In genomic region chr6:124472801-124473200, GRCm38 (mm10) we compare ENCODE assay signal across 8 mouse cellular contexts. TPM values are rescaled to one million over a fixed set of nuclear protein-coding genes. Genes with fewer than 3 reads are reported as not detected.
DNase-seq lines count a peak whose midpoint lies in the region; ATAC-seq and TF ChIP-seq lines count a peak whose summit lies in the region.

No protein-coding gene starts in this region.

- H3K4me1 ChIP-seq in midbrain, embryonic 11.5 days (ENCODE audit: control insufficient read depth, insufficient read depth, low read length), result no peaks in the 10 kb centered on the region
- H3K4me1 ChIP-seq in midbrain, embryonic 13.5 days (replicated peaks), result no peaks in the 10 kb centered on the region
- H3K4me1 ChIP-seq in bone marrow macrophage, adult 2 months (ENCODE audit: control insufficient read depth, insufficient read depth, low read length), result peaks cover 8% of the 10 kb centered on the region
- H3K4me1 ChIP-seq in hindbrain, embryonic 14.5 days (replicated peaks; ENCODE audit: control insufficient read depth, insufficient read depth, low read length), result no peaks in the 10 kb centered on the region

- 0 out of 2 replicates have a peak, but pooled peaks have one; percentile 20 for ATAC-seq in midbrain, embryonic 11.5 days (ENCODE audit: low FRiP score)
- no peak for ATAC-seq in midbrain, embryonic 13.5 days
- peak; percentile 33; the same call in 1 of the 2 replicates for ATAC-seq in neutrophil, adult 5-6 weeks (ENCODE audit: extremely low read depth, insufficient number of reproducible peaks, low FRiP score, poor library complexity, severe bottlenecking)
- no peak for ATAC-seq in hindbrain, embryonic 14.5 days (ENCODE audit: low FRiP score)

- H3K9me3 ChIP-seq in midbrain, embryonic 11.5 days (ENCODE audit: control insufficient read depth, low read length), result no peaks in the 10 kb centered on the region
- no peaks in the 10 kb centered on the region for H3K9me3 ChIP-seq in midbrain, embryonic 13.5 days
- H3K9me3 ChIP-seq in hindbrain, embryonic 14.5 days (ENCODE audit: control insufficient read depth, low read length), result no peaks in the 10 kb centered on the region

- H3K27ac ChIP-seq in midbrain, embryonic 11.5 days (ENCODE audit: low read depth, low read length), result no peak overlapping the region
- no peak overlapping the region for H3K27ac ChIP-seq in midbrain, embryonic 13.5 days
- no peak overlapping the region for H3K27ac ChIP-seq in bone marrow macrophage, adult 2 months (ENCODE audit: insufficient read depth, low read depth, low read length)
- H3K27ac ChIP-seq in hindbrain, embryonic 14.5 days, result no peak overlapping the region

- DNase-seq in embryo, embryonic 10 days (ENCODE audit: low spot score), result peak; percentile 16
- DNase-seq in embryo, embryonic 11 days, result no peak
- DNase-seq in midbrain, embryonic 11.5 days (ENCODE audit: low spot score, missing footprints), result no peak
- DNase-seq in kidney, postnatal 25 days, result peak; percentile 67 to 78
- no peak for DNase-seq in hindbrain, embryonic 14.5 days (ENCODE audit: low spot score)

- no peaks in the 10 kb centered on the region for H3K36me3 ChIP-seq in midbrain, embryonic 11.5 days (ENCODE audit: control insufficient read depth, insufficient read depth, low read length)
- no peaks in the 10 kb centered on the region for H3K36me3 ChIP-seq in midbrain, embryonic 13.5 days
- H3K36me3 ChIP-seq in hindbrain, embryonic 14.5 days (replicated peaks; ENCODE audit: control insufficient read depth, insufficient read depth), result no peaks in the 10 kb centered on the region

- H3K4me2 ChIP-seq in midbrain, embryonic 11.5 days, result no peak overlapping the region
- no peak overlapping the region for H3K4me2 ChIP-seq in midbrain, embryonic 13.5 days (replicated peaks)
- H3K4me2 ChIP-seq in hindbrain, embryonic 14.5 days (replicated peaks), result no peak overlapping the region

- TF ChIP-seq POLR2A in bone marrow macrophage, adult 2 months (IDR thresholded peaks at IDR 0.05; ENCODE audit: borderline replicate concordance, low read depth, low read length), result no peak

- no peak overlapping the region for H3K9ac ChIP-seq in midbrain, embryonic 11.5 days (ENCODE audit: low read length)
- H3K9ac ChIP-seq in midbrain, embryonic 13.5 days (replicated peaks), result no peak overlapping the region
- H3K9ac ChIP-seq in hindbrain, embryonic 14.5 days, result no peak overlapping the region

- TF ChIP-seq CTCF in bone marrow macrophage, adult 2 months (IDR thresholded peaks at IDR 0.05; ENCODE audit: low read depth, low read length), result peak; percentile 81

- H3K27me3 ChIP-seq in midbrain, embryonic 11.5 days (ENCODE audit: control insufficient read depth, insufficient read depth, low read length), result no peaks in the 10 kb centered on the region
- H3K27me3 ChIP-seq in midbrain, embryonic 13.5 days, result no peaks in the 10 kb centered on the region
- no peaks in the 10 kb centered on the region for H3K27me3 ChIP-seq in hindbrain, embryonic 14.5 days (ENCODE audit: control insufficient read depth, insufficient read depth, low read length)

- H3K4me3 ChIP-seq in midbrain, embryonic 11.5 days (ENCODE audit: low read depth, low read length), result no peak overlapping the region
- no peak overlapping the region for H3K4me3 ChIP-seq in midbrain, embryonic 13.5 days (replicated peaks)
- no peak overlapping the region for H3K4me3 ChIP-seq in bone marrow macrophage, adult 2 months (ENCODE audit: insufficient read depth, low read length)
- no peak overlapping the region for H3K4me3 ChIP-seq in hindbrain, embryonic 14.5 days (replicated peaks; ENCODE audit: low read length)

- 35% methylated on average over 6 of the region's 6 CpGs for WGBS in midbrain, embryonic 11.5 days
- WGBS in midbrain, embryonic 13.5 days, result 40% methylated on average over 6 of the region's 6 CpGs
- WGBS in hindbrain, embryonic 14.5 days, result 34% methylated on average over 6 of the region's 6 CpGs

RNA-seq across cellular contexts. Expression of gene Clstn3, which starts 8.2 kb away (rescaled TPM):
- polyA plus RNA-seq in midbrain, embryonic 11.5 days (2014; fragmentation: Nextera tagmentation; extraction: Ambion mirVana), result 10.3 and 10.5 TPM in 2 replicates
- polyA plus RNA-seq in midbrain, embryonic 13.5 days (2015; fragmentation: Nextera tagmentation; extraction: Ambion mirVana), result 68.2 and 72.8 TPM in 2 replicates
- polyA plus RNA-seq in bone marrow macrophage, adult 2 months (2012; ENCODE audit: insufficient read depth, insufficient read length, missing spikeins), result 0.60 TPM in 1 of 2 replicates, not detected in the other
- total RNA-seq in neutrophil, adult 5-6 weeks (2017), result not detected in 2 replicates
- 94.2 and 110 TPM in 2 replicates for polyA plus RNA-seq in hindbrain, embryonic 14.5 days (2014; fragmentation: Nextera tagmentation; extraction: Ambion mirVana)

RNA-seq across cellular contexts. Expression of gene C1rl, which starts 20.1 kb away (rescaled TPM):
- 0.23 and 0.28 TPM in 2 replicates for polyA plus RNA-seq in midbrain, embryonic 11.5 days (2014; fragmentation: Nextera tagmentation; extraction: Ambion mirVana)
- polyA plus RNA-seq in midbrain, embryonic 13.5 days (2015; fragmentation: Nextera tagmentation; extraction: Ambion mirVana), result 0.10 and 0.15 TPM in 2 replicates
- 0.97 and 1.1 TPM in 2 replicates for polyA plus RNA-seq in bone marrow macrophage, adult 2 months (2012; ENCODE audit: insufficient read depth, insufficient read length, missing spikeins)
- total RNA-seq in neutrophil, adult 5-6 weeks (2017), result 1.9 and 2.5 TPM in 2 replicates
- 0.31 and 0.46 TPM in 2 replicates for polyA plus RNA-seq in hindbrain, embryonic 14.5 days (2014; fragmentation: Nextera tagmentation; extraction: Ambion mirVana)

RNA-seq across cellular contexts. Expression of gene C1ra, which starts 39.4 kb away (rescaled TPM):
- polyA plus RNA-seq in midbrain, embryonic 11.5 days (2014; fragmentation: Nextera tagmentation; extraction: Ambion mirVana), result 0.14 TPM in 1 of 2 replicates, not detected in the other
- 0.12 TPM in 1 of 2 replicates, not detected in the other for polyA plus RNA-seq in midbrain, embryonic 13.5 days (2015; fragmentation: Nextera tagmentation; extraction: Ambion mirVana)
- polyA plus RNA-seq in bone marrow macrophage, adult 2 months (2012; ENCODE audit: insufficient read depth, insufficient read length, missing spikeins), result 3.4 and 3.7 TPM in 2 replicates
- 0.49 and 0.58 TPM in 2 replicates for total RNA-seq in neutrophil, adult 5-6 weeks (2017)
- polyA plus RNA-seq in hindbrain, embryonic 14.5 days (2014; fragmentation: Nextera tagmentation; extraction: Ambion mirVana), result 0.20 and 0.26 TPM in 2 replicates

RNA-seq across cellular contexts. Expression of gene Pex5, which starts 57.9 kb away (rescaled TPM):
- 36.4 and 39.6 TPM in 2 replicates for polyA plus RNA-seq in midbrain, embryonic 11.5 days (2014; fragmentation: Nextera tagmentation; extraction: Ambion mirVana)
- polyA plus RNA-seq in midbrain, embryonic 13.5 days (2015; fragmentation: Nextera tagmentation; extraction: Ambion mirVana), result 74.9 and 78.0 TPM in 2 replicates
- polyA plus RNA-seq in bone marrow macrophage, adult 2 months (2012; ENCODE audit: insufficient read depth, insufficient read length, missing spikeins), result 28.8 and 32.5 TPM in 2 replicates
- total RNA-seq in neutrophil, adult 5-6 weeks (2017), result 22.6 and 23.0 TPM in 2 replicates
- 51.7 and 58.6 TPM in 2 replicates for polyA plus RNA-seq in hindbrain, embryonic 14.5 days (2014; fragmentation: Nextera tagmentation; extraction: Ambion mirVana)

Comparison
In these comparisons a context has a peak if more than half of its experiments do, and no peak if none do; other contexts are left out.
1. DNase-seq: peak in embryo, embryonic 10 days (single experiment) and kidney, postnatal 25 days (2 of 2); none in embryo, embryonic 11 days (single experiment), midbrain, embryonic 11.5 days (single experiment) and hindbrain, embryonic 14.5 days (single experiment).
2. ATAC-seq: peak in midbrain, embryonic 11.5 days (single experiment) and neutrophil, adult 5-6 weeks (single experiment); none in midbrain, embryonic 13.5 days (single experiment) and hindbrain, embryonic 14.5 days (single experiment).